In genomic region chr10:116183258-116183657, GRCm38 (mm10) we compare ENCODE assay signal across 15 mouse cellular contexts.
"Had no signal": no experiment of that assay in that cellular context is flagged by ENCODE, and none has a peak within 500 bp of the region (broad histone marks: within the 10 kb centered on the region; RNA-seq: fewer than 3 reads in every experiment).

No protein-coding gene starts in this region.

- H3K4me2 ChIP-seq: limb, embryonic 15.5 days; lung, embryonic 14.5 days; neural tube, embryonic 13.5 days had no signal

- H3K9ac ChIP-seq: limb, embryonic 15.5 days; lung, embryonic 14.5 days; neural tube, embryonic 13.5 days had no signal

- DNase-seq: kidney, adult 11 months; kidney, adult 9 months; lung, embryonic 14.5 days; lung, postnatal 10 days; lung, postnatal 4 days; midbrain, embryonic 14.5 days; right cerebral cortex, postnatal 14 days; thymus, adult 2 months; thymus, postnatal 25 days had no signal

- H3K9me3 ChIP-seq: limb, embryonic 15.5 days; midbrain, embryonic 10.5 days; neural tube, embryonic 13.5 days had no signal

- H3K4me3 ChIP-seq: left cerebral cortex, adult 2 months; limb, embryonic 15.5 days; midbrain, embryonic 10.5 days; neural tube, embryonic 13.5 days had no signal

- H3K36me3 ChIP-seq: limb, embryonic 15.5 days; midbrain, embryonic 10.5 days had no signal

- ATAC-seq: hindbrain, embryonic 16.5 days had no signal

- H3K27me3 ChIP-seq: limb, embryonic 15.5 days; neural tube, embryonic 13.5 days had no signal

- H3K4me1 ChIP-seq: limb, embryonic 15.5 days; midbrain, embryonic 10.5 days; neural tube, embryonic 13.5 days had no signal

- H3K27ac ChIP-seq: kidney, postnatal 0 days; left cerebral cortex, adult 2 months; limb, embryonic 15.5 days; midbrain, embryonic 10.5 days; neural tube, embryonic 13.5 days had no signal
